Mouse (Mus musculus): ENCODE data around the gene Wnt7b. TPM values are rescaled to one million over a fixed set of nuclear protein-coding genes. Genes with fewer than 3 reads are reported as not detected.

Gene Wnt7b
- polyA plus RNA-seq, 1 experiment from 2014 or later: 79.5 TPM

GRCm38 (mm10) chr15:85560830-85561229 lies 21.4 kb downstream of the Wnt7b start:
- WGBS: 70% methylated on average over 11 of the region's 11 CpGs
- Histone ChIP-seq H3K4me1 (peaks cover 6% of the 10 kb centered on the region), H3K4me2 (replicated peaks) (no peak overlapping the region), H3K27ac (no peak overlapping the region), H3K9ac (no peak overlapping the region), H3K9me3 (replicated peaks) (no peaks in the 10 kb centered on the region; the same call in 1 of the 2 replicates), H3K36me3 (0 out of 2 replicates have a peak, but pooled peaks cover 3% of the 10 kb centered on the region), H3K27me3 (peaks cover 3% of the 10 kb centered on the region; the same call in 1 of the 2 replicates), H3K4me3 (no peak overlapping the region)
- no peak for ATAC-seq (ENCODE audit: low FRiP score)

GRCm38 (mm10) chr15:85558840-85559540 lies 23.3 kb downstream of the Wnt7b start:
- no peaks in the 10 kb centered on the region; the same call in 1 of the 2 replicates for H3K9me3 ChIP-seq (replicated peaks)
- H3K36me3 ChIP-seq: 0 out of 2 replicates have a peak, but pooled peaks cover 4% of the 10 kb centered on the region
- WGBS: 92% methylated on average over 25 of the region's 25 CpGs
- H3K4me3 ChIP-seq: no peak overlapping the region
- H3K4me1 ChIP-seq: no peaks in the 10 kb centered on the region
- no peak for ATAC-seq (ENCODE audit: low FRiP score)
- no peak overlapping the region for H3K4me2 ChIP-seq (replicated peaks)
- no peak overlapping the region for H3K9ac ChIP-seq
- peaks cover 4% of the 10 kb centered on the region; the same call in 1 of the 2 replicates for H3K27me3 ChIP-seq
- no peak overlapping the region for H3K27ac ChIP-seq

GRCm38 (mm10) chr15:85555799-85556198 lies 26.5 kb downstream of the Wnt7b start:
- Histone ChIP-seq H3K4me3 (no peak overlapping the region), H3K9ac (no peak overlapping the region), H3K9me3 (replicated peaks) (no peaks in the 10 kb centered on the region), H3K27ac (no peak overlapping the region), H3K27me3 (peaks cover 4% of the 10 kb centered on the region; the same call in 1 of the 2 replicates), H3K4me1 (no peaks in the 10 kb centered on the region), H3K36me3 (0 out of 2 replicates have a peak, but pooled peaks cover 4% of the 10 kb centered on the region), H3K4me2 (replicated peaks) (no peak overlapping the region)
- ATAC-seq (ENCODE audit: low FRiP score): no peak
- 69% methylated on average over 10 of the region's 10 CpGs for WGBS

GRCm38 (mm10) chr15:85553421-85553820 lies 28.9 kb downstream of the Wnt7b start:
- H3K27ac ChIP-seq: no peak overlapping the region
- H3K4me1 ChIP-seq: no peaks in the 10 kb centered on the region
- peaks cover 4% of the 10 kb centered on the region; the same call in 1 of the 2 replicates for H3K27me3 ChIP-seq
- 89% methylated on average over 11 of the region's 11 CpGs for WGBS
- no peak for ATAC-seq (ENCODE audit: low FRiP score)
- no peaks in the 10 kb centered on the region for H3K9me3 ChIP-seq (replicated peaks)
- H3K4me3 ChIP-seq: no peak overlapping the region
- H3K4me2 ChIP-seq (replicated peaks): no peak overlapping the region
- no peak overlapping the region for H3K9ac ChIP-seq
- 0 out of 2 replicates have a peak, but pooled peaks cover 4% of the 10 kb centered on the region for H3K36me3 ChIP-seq

- Histone ChIP-seq H3K27me3 (no peaks in the 10 kb centered on the region), H3K4me1 (no peaks in the 10 kb centered on the region; the same call in 1 of the 2 replicates), H3K9ac (no peak overlapping the region), H3K4me3 (no peak overlapping the region), H3K9me3 (replicated peaks) (no peaks in the 10 kb centered on the region), H3K27ac (no peak overlapping the region), H3K4me2 (replicated peaks) (no peak overlapping the region), H3K36me3 (no peaks in the 10 kb centered on the region)
- WGBS: 72% methylated on average over 4 of the region's 4 CpGs
- no peak for ATAC-seq (ENCODE audit: low FRiP score)
These were observed 35.8 kb downstream of the Wnt7b start for GRCm38 (mm10) chr15:85546500-85546899.

GRCm38 (mm10) chr15:85545369-85545768 lies 36.9 kb downstream of the Wnt7b start:
- H3K9me3 ChIP-seq (replicated peaks): no peaks in the 10 kb centered on the region
- no peaks in the 10 kb centered on the region for H3K27me3 ChIP-seq
- H3K4me3 ChIP-seq: no peak overlapping the region
- no peak overlapping the region for H3K4me2 ChIP-seq (replicated peaks)
- no peak overlapping the region for H3K27ac ChIP-seq
- 78% methylated on average over 5 of the region's 5 CpGs for WGBS
- ATAC-seq (ENCODE audit: low FRiP score): no peak
- H3K4me1 ChIP-seq: no peaks in the 10 kb centered on the region; the same call in 1 of the 2 replicates
- H3K9ac ChIP-seq: no peak overlapping the region
- no peaks in the 10 kb centered on the region for H3K36me3 ChIP-seq

- 0 out of 2 replicates have a peak overlapping the region, but pooled peaks have one; percentile 9 for H3K27ac ChIP-seq
- no peaks in the 10 kb centered on the region for H3K9me3 ChIP-seq (replicated peaks)
- no peak overlapping the region for H3K4me3 ChIP-seq
- ATAC-seq (ENCODE audit: low FRiP score): no peak
- H3K9ac ChIP-seq: no peak overlapping the region
- H3K27me3 ChIP-seq: no peaks in the 10 kb centered on the region
- H3K4me2 ChIP-seq (replicated peaks): no peak overlapping the region
- peaks cover 6% of the 10 kb centered on the region; the same call in 1 of the 2 replicates for H3K36me3 ChIP-seq
- peaks cover 18% of the 10 kb centered on the region for H3K4me1 ChIP-seq
- WGBS: 47% methylated on average over 11 of the region's 11 CpGs
These were observed 44.1 kb downstream of the Wnt7b start for GRCm38 (mm10) chr15:85538170-85538569.

GRCm38 (mm10) chr15:85537151-85537550 lies 45.1 kb downstream of the Wnt7b start:
- Histone ChIP-seq H3K36me3 (peaks cover 6% of the 10 kb centered on the region; the same call in 1 of the 2 replicates), H3K9me3 (replicated peaks) (no peaks in the 10 kb centered on the region), H3K4me2 (replicated peaks) (no peak overlapping the region), H3K4me3 (no peak overlapping the region), H3K27ac (no peak overlapping the region), H3K4me1 (peaks cover 18% of the 10 kb centered on the region), H3K9ac (no peak overlapping the region), H3K27me3 (no peaks in the 10 kb centered on the region)
- 81% methylated on average over 25 of the region's 25 CpGs for WGBS
- ATAC-seq (ENCODE audit: low FRiP score): no peak

GRCm38 (mm10) chr15:85534646-85535045 lies 47.6 kb downstream of the Wnt7b start:
- no peaks in the 10 kb centered on the region for H3K9me3 ChIP-seq (replicated peaks)
- no peak overlapping the region for H3K9ac ChIP-seq
- peaks cover 23% of the 10 kb centered on the region for H3K4me1 ChIP-seq
- no peak for ATAC-seq (ENCODE audit: low FRiP score)
- WGBS: 81% methylated on average over 6 of the region's 6 CpGs
- no peak overlapping the region for H3K4me2 ChIP-seq (replicated peaks)
- no peaks in the 10 kb centered on the region for H3K27me3 ChIP-seq
- peaks cover 6% of the 10 kb centered on the region; the same call in 1 of the 2 replicates for H3K36me3 ChIP-seq
- no peak overlapping the region for H3K4me3 ChIP-seq
- peak overlapping the region; percentile 23; the same call in 1 of the 2 replicates for H3K27ac ChIP-seq

- Histone ChIP-seq H3K27ac (peak overlapping the region; percentile 23; the same call in 1 of the 2 replicates), H3K4me3 (no peak overlapping the region), H3K9me3 (replicated peaks) (no peaks in the 10 kb centered on the region), H3K36me3 (peaks cover 6% of the 10 kb centered on the region; the same call in 1 of the 2 replicates), H3K9ac (no peak overlapping the region), H3K4me2 (replicated peaks) (no peak overlapping the region), H3K27me3 (no peaks in the 10 kb centered on the region), H3K4me1 (peaks cover 19% of the 10 kb centered on the region)
- no peak for ATAC-seq (ENCODE audit: low FRiP score)
- WGBS: 81% methylated on average over 8 of the region's 8 CpGs
These were observed 48.1 kb downstream of the Wnt7b start for GRCm38 (mm10) chr15:85534215-85534614.

GRCm38 (mm10) chr15:85532063-85532462 lies 50.2 kb downstream of the Wnt7b start:
- WGBS: 86% methylated on average over 3 of the region's 3 CpGs
- Histone ChIP-seq H3K27ac (no peak overlapping the region), H3K4me1 (0 out of 2 replicates have a peak, but pooled peaks cover 7% of the 10 kb centered on the region), H3K4me2 (replicated peaks) (no peak overlapping the region), H3K4me3 (no peak overlapping the region), H3K9ac (no peak overlapping the region), H3K27me3 (no peaks in the 10 kb centered on the region), H3K9me3 (replicated peaks) (no peaks in the 10 kb centered on the region), H3K36me3 (peaks cover 1% of the 10 kb centered on the region; the same call in 1 of the 2 replicates)
- ATAC-seq (ENCODE audit: low FRiP score): no peak

GRCm38 (mm10) chr15:85529911-85530310 lies 52.4 kb downstream of the Wnt7b start:
- H3K4me2 ChIP-seq (replicated peaks): no peak overlapping the region
- no peak overlapping the region for H3K9ac ChIP-seq
- H3K27ac ChIP-seq: no peak overlapping the region
- no peaks in the 10 kb centered on the region for H3K36me3 ChIP-seq
- WGBS: 70% methylated on average over 3 of the region's 3 CpGs
- no peaks in the 10 kb centered on the region for H3K9me3 ChIP-seq (replicated peaks)
- peaks cover 5% of the 10 kb centered on the region for H3K27me3 ChIP-seq
- 0 out of 2 replicates have a peak, but pooled peaks cover 7% of the 10 kb centered on the region for H3K4me1 ChIP-seq
- H3K4me3 ChIP-seq: no peak overlapping the region
- ATAC-seq (ENCODE audit: low FRiP score): no peak
